ENCODE assay signal across 8 mouse cellular contexts in the genomic region with DNA sequence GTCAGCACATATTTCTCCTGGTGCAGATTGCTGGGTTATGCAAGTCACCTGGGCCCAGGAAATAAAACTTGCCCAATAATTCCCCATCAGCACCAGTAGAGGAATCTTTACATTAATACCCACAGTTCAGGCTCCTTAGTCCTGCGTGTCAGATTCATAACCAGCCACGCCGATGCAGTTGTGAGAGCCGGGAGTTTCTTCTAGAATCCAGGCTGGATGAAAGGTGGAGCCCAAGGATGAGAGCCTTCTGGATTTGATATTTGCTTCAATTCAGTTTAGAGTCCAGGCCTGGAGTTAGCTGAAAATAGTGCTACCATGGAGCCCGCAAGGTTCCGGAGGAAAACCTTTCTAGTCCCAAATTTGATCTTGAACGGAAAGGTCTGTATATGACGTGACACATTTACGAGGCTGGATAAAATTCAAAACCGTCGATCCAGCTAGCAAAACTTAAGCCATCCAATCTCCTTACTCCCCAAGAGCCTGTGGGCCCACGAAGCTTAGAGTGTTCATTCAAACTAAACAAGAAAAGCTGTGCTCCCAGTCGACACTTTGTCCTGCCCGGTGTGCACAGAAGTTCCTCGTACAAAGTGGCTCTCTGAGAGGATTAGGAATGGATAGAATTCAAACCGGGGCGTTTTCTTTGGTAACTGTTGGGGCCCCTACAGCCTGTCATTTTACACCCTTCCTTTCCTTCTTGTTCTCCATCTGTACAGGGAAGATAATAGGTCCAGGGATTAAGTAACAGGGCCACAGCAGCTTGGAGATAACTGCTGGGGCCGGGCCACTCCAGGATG. TPM values are rescaled to one million over a fixed set of nuclear protein-coding genes. Genes with fewer than 3 reads are reported as not detected.
DNase-seq lines count a peak whose midpoint lies in the region; ATAC-seq and TF ChIP-seq lines count a peak whose summit lies in the region.

No protein-coding gene starts in this region.

- TF ChIP-seq RAD21 in CH12.LX (IDR thresholded peaks at IDR 0.05; ENCODE audit: low read depth, low read length) = no peak

- dilution Hi-C loops in CH12.LX (cut with MboI; ENCODE audit: extremely low pct_ligation_motif_present, extremely low pct_unique_long_range_greater_than_20kb, low sequenced_read_pairs) = no loop called here

- no peak for TF ChIP-seq CTCF in gastrocnemius, adult 2 months (IDR thresholded peaks at IDR 0.05)
- TF ChIP-seq CTCF in CH12.LX (conservative IDR thresholded peaks at IDR 0.05 in 1 of 2, IDR thresholded peaks at IDR 0.05 in 1 of 2; ENCODE audit: low read depth in 2 of 2, low read length in 2 of 2) = no peak

- peak overlapping the region; percentile 83 for H3K27ac ChIP-seq in gastrocnemius, adult 2 months
- no peak overlapping the region for H3K27ac ChIP-seq in CH12.LX (ENCODE audit: insufficient read depth, low read depth)
- peak overlapping the region; percentile 78 for H3K27ac ChIP-seq in stomach, embryonic 16.5 days (ENCODE audit: low read length)

- intact Hi-C loops in gastrocnemius, adult 2 months (cut with DNase I) = no loop called here

- H3K9me3 ChIP-seq in CH12.LX (replicated peaks; ENCODE audit: low read length) = peaks cover 15% of the 10 kb centered on the region
- H3K9me3 ChIP-seq in stomach, embryonic 16.5 days (replicated peaks; ENCODE audit: control insufficient read depth, low read length) = 0 out of 2 replicates have a peak, but pooled peaks cover 5% of the 10 kb centered on the region

- 27% methylated on average over 18 of the region's 18 CpGs for WGBS in stomach, embryonic 16.5 days

- TF ChIP-seq EP300 in CH12.LX (IDR thresholded peaks at IDR 0.05; ENCODE audit: low read length) = no peak

- H3K79me2 ChIP-seq in CH12.LX (replicated peaks; ENCODE audit: control insufficient read depth, extremely low read depth, insufficient read depth, poor library complexity, severe bottlenecking) = no peaks in the 10 kb centered on the region; the same call in 1 of the 2 replicates

- H3K36me3 ChIP-seq in CH12.LX (replicated peaks in 1 of 2; ENCODE audit: control insufficient read depth in 1 of 2, insufficient read depth in 1 of 2, low read length in 1 of 2) = peaks cover 0 to 21% of the 10 kb centered on the region in 2 experiments
- no peaks in the 10 kb centered on the region for H3K36me3 ChIP-seq in stomach, embryonic 16.5 days (ENCODE audit: control insufficient read depth, insufficient read depth, low read length)

- DNase-seq in gastrocnemius, adult 2 months = no peak
- DNase-seq in gastrocnemius, adult 8-10 months (ENCODE audit: low spot score in 2 of 2) = no peak
- DNase-seq in CH12.LX (ENCODE audit: extremely low read depth) (no peak), liver (peak; percentile 81)
- no peak for DNase-seq in thymus, postnatal 0 days (ENCODE audit: low spot score)
- DNase-seq in natural killer cell, adult 2 months (ENCODE audit: low spot score in 2 of 2) = no peak

- H3K4me1 ChIP-seq in CH12.LX (ENCODE audit: control insufficient read depth in 1 of 2, insufficient read depth in 2 of 2) = peaks cover 7 to 40% of the 10 kb centered on the region in 2 experiments; a peak in 3 of 4 replicates
- H3K4me1 ChIP-seq in stomach, embryonic 16.5 days (ENCODE audit: control insufficient read depth, insufficient read depth, low read length) = peaks cover 28% of the 10 kb centered on the region

- peak overlapping the region; percentile 75 for H3K4me2 ChIP-seq in CH12.LX (ENCODE audit: insufficient read depth, low read depth, poor library complexity, severe bottlenecking)
- H3K4me2 ChIP-seq in stomach, embryonic 16.5 days (ENCODE audit: low read depth, low read length) = peak overlapping the region; percentile 79

- H3K27me3 ChIP-seq in CH12.LX (replicated peaks) = peaks cover 15% of the 10 kb centered on the region
- H3K27me3 ChIP-seq in stomach, embryonic 16.5 days (ENCODE audit: control insufficient read depth, insufficient read depth, low read length) = no peaks in the 10 kb centered on the region

- H3K9ac ChIP-seq in CH12.LX (ENCODE audit: insufficient read depth, low read depth) = peak overlapping the region; percentile 56
- H3K9ac ChIP-seq in stomach, embryonic 16.5 days (ENCODE audit: low read length) = peak overlapping the region; percentile 88

- H3K4me3 ChIP-seq in gastrocnemius, adult 2 months = peak overlapping the region; percentile 95
- H3K4me3 ChIP-seq in CH12.LX (replicated peaks in 1 of 3; ENCODE audit: low read depth in 2 of 3, low read length in 2 of 3, poor library complexity in 1 of 3) = peak overlapping the region; percentile 62 to 92 (median 72)
- H3K4me3 ChIP-seq in stomach, embryonic 16.5 days (replicated peaks; ENCODE audit: low read length) = peak overlapping the region; percentile 84

- TF ChIP-seq POLR2A in CH12.LX (IDR thresholded peaks at IDR 0.05; ENCODE audit: low read depth, low read length) = no peak

- in situ Hi-C loops in CH12.LX (cut with MboI; ENCODE audit: low pct_ligation_motif_present, low pct_unique_long_range_greater_than_20kb, low sequenced_read_pairs) = no loop called here

- peak; percentile 77 for ATAC-seq in erythroid progenitor cell, adult 5-6 weeks (replicated peaks; ENCODE audit: low FRiP score, poor library complexity, severe bottlenecking)
- no peak for ATAC-seq in stomach, embryonic 16.5 days (ENCODE audit: insufficient read depth, low FRiP score)

TF ChIP-seq in CH12.LX, 34 proteins besides CTCF, POLR2A, EP300 and RAD21:
- no peak for TF ChIP-seq MAFK (IDR thresholded peaks at IDR 0.05; ENCODE audit: insufficient replicate concordance, low read length)
- TF ChIP-seq SIN3A (IDR thresholded peaks at IDR 0.05; ENCODE audit: low read length) = no peak
- no peak for TF ChIP-seq MYC (IDR thresholded peaks at IDR 0.05; ENCODE audit: low read depth, low read length)
- no peak for TF ChIP-seq JUN (IDR thresholded peaks at IDR 0.05; ENCODE audit: insufficient read depth, low read depth, low read length)
- no peak for TF ChIP-seq SMC3 (IDR thresholded peaks at IDR 0.05; ENCODE audit: low read depth, low read length)
- TF ChIP-seq CHD1 (IDR thresholded peaks at IDR 0.05; ENCODE audit: low read depth, low read length) = no peak
- no peak for TF ChIP-seq USF1 (IDR thresholded peaks at IDR 0.05; ENCODE audit: low read depth, low read length)
- no peak for TF ChIP-seq HCFC1 (IDR thresholded peaks at IDR 0.05; ENCODE audit: low read depth, low read length)
- no peak for TF ChIP-seq MEF2A (IDR thresholded peaks at IDR 0.05; ENCODE audit: borderline replicate concordance, low read depth, low read length)
- TF ChIP-seq ZMIZ1 (IDR thresholded peaks at IDR 0.05; ENCODE audit: low read depth, low read length) = no peak
- no peak for TF ChIP-seq TCF12 (IDR thresholded peaks at IDR 0.05; ENCODE audit: low read depth, low read length)
- no peak for TF ChIP-seq TBP (conservative IDR thresholded peaks at IDR 0.05; ENCODE audit: low read depth, low read length)
- no peak for TF ChIP-seq JUND (conservative IDR thresholded peaks at IDR 0.05; ENCODE audit: low read depth, low read length)
- TF ChIP-seq ZC3H11A (IDR thresholded peaks at IDR 0.05; ENCODE audit: low read depth, low read length) = no peak
- no peak for TF ChIP-seq KAT2A (IDR thresholded peaks at IDR 0.05; ENCODE audit: insufficient replicate concordance, low read length)
- TF ChIP-seq E2F4 (IDR thresholded peaks at IDR 0.05; ENCODE audit: insufficient replicate concordance, low read depth, low read length) = no peak
- no peak for TF ChIP-seq ETS1 (conservative IDR thresholded peaks at IDR 0.05; ENCODE audit: low read depth, low read length)
- no peak for TF ChIP-seq MXI1 (IDR thresholded peaks at IDR 0.05; ENCODE audit: low read depth, low read length)
- no peak for TF ChIP-seq NELFE (IDR thresholded peaks at IDR 0.05; ENCODE audit: low read depth, low read length)

RNA-seq across cellular contexts. Expression of gene Ssx2ip, which starts 1.0 kb away (rescaled TPM):
- total RNA-seq in gastrocnemius, adult 2 months (2021) = 10 to 100 TPM; 25.2 to 28.8 TPM
- 10 to 100 TPM; 22.3 to 43.6 (median 33.4) TPM for total RNA-seq in gastrocnemius, adult 8-10 months (2022)
- total RNA-seq in CH12.LX (2012; rRNA removed) (29.2 and 32.6 TPM in 2 replicates), CH12.LX (2014; rRNA removed) (31.9 and 39.9 TPM in 2 replicates)
- polyA plus RNA-seq in CH12.LX (2012; ENCODE audit: insufficient read length, low read depth) = 28.0 and 31.3 TPM in 2 replicates
- total RNA-seq in erythroid progenitor cell, adult 5-6 weeks (2015; ENCODE audit: low replicate concordance) = 52.4 and 68.1 TPM in 2 replicates
- 100 and 129 TPM in 2 replicates for total RNA-seq in erythroid progenitor cell, adult 5-6 weeks (2017; ENCODE audit: low replicate concordance)
- polyA plus RNA-seq in stomach, embryonic 16.5 days (2015; fragmentation: Nextera tagmentation; extraction: Ambion mirVana) = 27.3 and 27.7 TPM in 2 replicates
- 12.8 and 13.2 TPM in 2 replicates for polyA plus RNA-seq in thymus, postnatal 0 days (2015; fragmentation: Nextera tagmentation; extraction: Ambion mirVana)

RNA-seq across cellular contexts. Expression of gene Ctbs, which starts 44.2 kb away (rescaled TPM):
- total RNA-seq in gastrocnemius, adult 2 months (2021) = 1 to 10 TPM; 4.1 to 4.5 TPM
- 1 to 10 TPM; 3.1 to 5.1 (median 4.2) TPM for total RNA-seq in gastrocnemius, adult 8-10 months (2022)
- total RNA-seq in CH12.LX (2012; rRNA removed) (17.1 and 21.4 TPM in 2 replicates), CH12.LX (2014; rRNA removed) (48.8 and 56.9 TPM in 2 replicates)
- polyA plus RNA-seq in CH12.LX (2012; ENCODE audit: insufficient read length, low read depth) = 26.5 and 33.5 TPM in 2 replicates
- 4.3 and 5.4 TPM in 2 replicates for total RNA-seq in erythroid progenitor cell, adult 5-6 weeks (2015; ENCODE audit: low replicate concordance)
- 0.53 and 0.64 TPM in 2 replicates for total RNA-seq in erythroid progenitor cell, adult 5-6 weeks (2017; ENCODE audit: low replicate concordance)
- 11.5 and 12.7 TPM in 2 replicates for polyA plus RNA-seq in stomach, embryonic 16.5 days (2015; fragmentation: Nextera tagmentation; extraction: Ambion mirVana)
- 5.6 and 7.6 TPM in 2 replicates for polyA plus RNA-seq in thymus, postnatal 0 days (2015; fragmentation: Nextera tagmentation; extraction: Ambion mirVana)
